Mouse (Mus musculus) MEL (cell line): ENCODE measurements around the gene Ptk7.

Source experiments
- CHD2 ChIP-seq: IDR thresholded peaks from 2 replicates; pipeline ENCODE4 v1.6.1; 2011; ENCODE audit warnings: low read length, improper control_type of control experiment
- CTCF ChIP-seq, 3 experiments: IDR thresholded peaks in 2 of 3; conservative IDR thresholded peaks in 1 of 3; 2 replicates each; pipeline ENCODE4 v1.5.1; 2011 to 2012; ENCODE audit warnings: low read length in 3 of 3, low read depth in 2 of 3, mild to moderate bottlenecking in 2 of 3, improper control_type of control experiment in 1 of 3, inconsistent platforms in 1 of 3, mixed read lengths in 1 of 3, moderate library complexity in 1 of 3; ENCODE audit not compliant: control insufficient read depth in 1 of 3, insufficient read depth in 1 of 3, poor library complexity in 1 of 3, severe bottlenecking in 1 of 3
- SIN3A ChIP-seq: IDR thresholded peaks from 2 replicates; pipeline ENCODE4 v1.6.1; 2012; ENCODE audit warnings: low read length, improper control_type of control experiment, inconsistent platforms
- USF1 ChIP-seq: IDR thresholded peaks from 2 replicates; pipeline ENCODE4 v1.6.1; 2014; ENCODE audit warnings: low read depth, mild to moderate bottlenecking, inconsistent platforms, low read length, improper control_type of control experiment, moderate library complexity

DNA sequence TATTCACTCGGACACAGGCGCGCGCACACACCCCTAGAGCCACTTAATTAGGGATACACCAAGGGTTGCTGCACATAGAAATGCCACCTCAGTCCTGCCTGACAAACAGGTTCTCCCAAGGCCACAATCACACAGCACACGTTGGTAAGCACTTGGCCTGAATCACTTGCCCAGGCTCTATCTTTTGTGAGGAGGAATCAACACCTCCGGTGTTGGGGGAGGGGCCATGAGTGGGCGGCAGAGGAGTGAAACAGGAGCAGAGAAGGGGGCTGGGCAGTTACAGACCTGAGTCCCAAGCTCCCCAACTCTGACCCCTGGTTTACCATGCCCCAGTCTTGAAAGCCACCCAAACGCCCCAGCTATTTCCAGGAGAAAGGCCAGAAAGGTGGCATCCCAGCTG, 82.3 kb downstream of the Ptk7 start:
- no peak for TF ChIP-seq CHD2
- no peak for TF ChIP-seq USF1
- no peak for TF ChIP-seq SIN3A
- no peak for TF ChIP-seq CTCF (IDR thresholded peaks at IDR 0.05 in 2 of 3, conservative IDR thresholded peaks at IDR 0.05 in 1 of 3; ENCODE audit: control insufficient read depth in 1 of 3, insufficient read depth in 1 of 3, low read depth in 2 of 3, low read length in 3 of 3, poor library complexity in 1 of 3, severe bottlenecking in 1 of 3)
